Mouse (Mus musculus): ENCODE measurements around the gene Mroh3.

DNA sequence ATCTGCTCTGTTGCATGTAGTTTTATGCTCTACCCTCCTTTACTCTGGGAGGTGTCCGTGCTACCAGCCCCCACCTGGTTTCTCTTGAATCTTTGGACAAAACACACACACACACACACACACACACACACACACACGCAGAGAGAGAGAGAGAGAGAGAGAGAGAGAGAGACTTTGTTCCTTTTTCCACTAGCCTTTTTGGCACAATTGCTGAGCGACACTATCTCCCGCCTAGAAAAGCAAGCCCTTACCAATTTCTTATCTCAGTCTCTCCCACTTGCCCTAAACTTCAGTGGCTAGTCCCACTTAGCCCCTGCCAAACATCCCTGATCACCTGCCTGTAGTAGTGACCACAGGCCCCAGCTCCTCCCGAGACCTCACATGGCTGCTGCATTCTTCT is 31.8 kb upstream of the Mroh3 start:
- no peak for TF ChIP-seq CTCF (IDR thresholded peaks at IDR 0.05; ENCODE audit: low read depth)
- TF ChIP-seq EP300 (optimal IDR thresholded peaks at IDR 0.05), result no peak

Data from stomach, postnatal 0 days (tissue).